Mouse (Mus musculus): ENCODE results near the gene Mthfd1l.

DNA sequence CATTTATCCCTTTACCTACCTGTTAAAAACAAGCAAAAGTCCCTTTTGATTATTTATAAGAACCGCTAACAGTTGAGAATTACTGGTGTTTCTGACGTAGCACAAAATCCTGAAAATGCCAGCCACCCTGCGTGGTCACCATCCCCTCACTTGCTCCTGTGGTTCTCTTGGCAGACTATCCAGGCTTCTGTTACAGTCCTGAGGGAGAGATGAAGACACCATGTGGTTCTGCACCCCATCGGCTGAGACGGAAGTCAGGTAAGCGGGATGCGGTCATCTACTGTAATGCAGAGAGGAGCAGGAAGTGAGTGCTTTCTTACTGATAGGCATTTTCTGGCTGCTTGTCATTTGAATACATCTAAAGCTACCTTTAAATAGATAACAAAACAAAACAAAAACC, 25.6 kb upstream of the Mthfd1l start:
- no peak for TF ChIP-seq POLR2A (IDR thresholded peaks at IDR 0.05; ENCODE audit: borderline replicate concordance, insufficient read depth, low read length)
- no peak for TF ChIP-seq CTCF (IDR thresholded peaks at IDR 0.05; ENCODE audit: borderline replicate concordance, insufficient read depth, low read depth, low read length)
